Mouse (Mus musculus): ENCODE measurements around the gene Rassf3. TPM values are rescaled to one million over a fixed set of nuclear protein-coding genes. Genes with fewer than 3 reads are reported as not detected.
A peak's percentile ranks its signal among the peaks of the same experiment; 100 is the strongest.

The Rassf3 gene
- total RNA-seq, 2 experiments from 2014 or later: 53.4 to 54.4 TPM

GRCm38 (mm10) chr10:121489941-121490340, 13.8 kb upstream of the Rassf3 start:
- no peak for DNase-seq

- no peak for DNase-seq
These were observed 12.6 kb upstream of the Rassf3 start for GRCm38 (mm10) chr10:121488623-121489299.

- DNase-seq: no peak
These were observed 11.6 kb upstream of the Rassf3 start for GRCm38 (mm10) chr10:121487716-121488115.

- no peak for DNase-seq
These were observed 10.2 kb upstream of the Rassf3 start for GRCm38 (mm10) chr10:121486350-121486749.

GRCm38 (mm10) chr10:121483364-121483763, 7.2 kb upstream of the Rassf3 start:
- no peak for DNase-seq

GRCm38 (mm10) chr10:121481141-121481540, 5.0 kb upstream of the Rassf3 start:
- no peak for DNase-seq

GRCm38 (mm10) chr10:121479987-121480386, 3.8 kb upstream of the Rassf3 start:
- no peak for DNase-seq

- DNase-seq: no peak
These were observed 1.3 kb upstream of the Rassf3 start for GRCm38 (mm10) chr10:121477433-121477832.

- DNase-seq: no peak
These were observed 806 bp upstream of the Rassf3 start for GRCm38 (mm10) chr10:121476968-121477337.

- DNase-seq: peak; percentile 73
These were observed 438 bp downstream of the Rassf3 start for GRCm38 (mm10) chr10:121475672-121476146.

- DNase-seq: peak; percentile 24
These were observed 961 bp downstream of the Rassf3 start for GRCm38 (mm10) chr10:121475101-121475671.

GRCm38 (mm10) chr10:121474288-121474687, 1.9 kb downstream of the Rassf3 start:
- DNase-seq: no peak

GRCm38 (mm10) chr10:121473723-121474215, 2.4 kb downstream of the Rassf3 start:
- no peak for DNase-seq

- DNase-seq: no peak
These were observed 3.4 kb downstream of the Rassf3 start for GRCm38 (mm10) chr10:121472593-121473217.

GRCm38 (mm10) chr10:121471570-121472197, 4.5 kb downstream of the Rassf3 start:
- no peak for DNase-seq

GRCm38 (mm10) chr10:121469625-121470024, 6.5 kb downstream of the Rassf3 start:
- no peak for DNase-seq

GRCm38 (mm10) chr10:121468985-121469384, 7.2 kb downstream of the Rassf3 start:
- no peak for DNase-seq

- DNase-seq: no peak
These were observed 7.9 kb downstream of the Rassf3 start for GRCm38 (mm10) chr10:121468261-121468660.

GRCm38 (mm10) chr10:121467792-121468191, 8.4 kb downstream of the Rassf3 start:
- DNase-seq: no peak

GRCm38 (mm10) chr10:121467016-121467415, 9.1 kb downstream of the Rassf3 start:
- no peak for DNase-seq

GRCm38 (mm10) chr10:121465033-121465432, 11.1 kb downstream of the Rassf3 start:
- no peak for DNase-seq

- DNase-seq: no peak
These were observed 13.8 kb downstream of the Rassf3 start for GRCm38 (mm10) chr10:121462162-121462881.
